Mouse (Mus musculus) heart, postnatal 14 days (tissue): ENCODE measurements around the gene Glb1. TPM values are rescaled to one million over a fixed set of nuclear protein-coding genes. Genes with fewer than 3 reads are reported as not detected.
"Not testable (repeated sequence)": the region's sequence is repeated elsewhere in the genome, so short reads cannot be mapped to it uniquely, and the experiment has no call there.

Experiments
- DNase-seq, 2 experiments: peaks; one replicate each; pipeline ENCODE4 v3.0.0; 2021 to 2022
- intact Hi-C: fragments of 180-260 bp; cut with DNase I; formaldehyde crosslinking; loops from one replicate; pipeline ENCODE4 v1.15.1; 2025
- total RNA-seq, 2 experiments: library from RNA; stranded (reverse); gene quantifications; 2 replicates each; pipeline ENCODE4 v1.2.3; 2021

The Glb1 gene
- total RNA-seq, 2 experiments from 2014 or later = 18.5 to 19.2 TPM

DNA sequence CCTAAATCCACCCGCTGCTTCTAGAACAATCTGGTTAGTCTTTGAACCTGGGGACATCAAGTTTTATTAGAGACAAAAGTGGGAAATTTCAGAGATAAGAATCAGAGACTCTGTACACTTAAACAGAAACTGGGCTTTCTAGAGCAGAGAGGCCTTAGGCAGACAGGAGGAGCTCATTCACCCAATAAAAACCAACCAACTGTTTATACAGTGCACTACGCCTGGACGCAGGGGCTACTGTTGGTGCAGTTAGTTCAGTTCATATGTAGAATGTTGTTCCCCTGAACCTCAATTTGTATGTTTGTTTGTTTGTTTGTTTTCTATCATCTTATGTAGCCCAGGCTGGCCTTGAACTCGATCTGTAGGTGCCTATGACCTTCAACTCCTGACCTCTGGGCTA lies 85.9 kb downstream of the Glb1 start:
- no peak for DNase-seq

GRCm38 (mm10) chr9:114487481-114488258 lies 86.8 kb downstream of the Glb1 start:
- intact Hi-C loops = no loop called here
- no peak for DNase-seq

More for the DNA sequence above, 85.9 kb downstream of the Glb1 start:
- intact Hi-C loops = no loop called here

- intact Hi-C loops = loop anchor here (5.0 kb wide), 1 partner anchor 174 kb away; no protein-coding TSS in a partner anchor
- DNase-seq = no peak
These were observed 95.6 kb downstream of the Glb1 start for GRCm38 (mm10) chr9:114496469-114496868.

GRCm38 (mm10) chr9:114498218-114498617 lies 97.3 kb downstream of the Glb1 start:
- intact Hi-C loops = loop anchor here (2.0 to 5.0 kb wide), 2 partner anchors 83 to 176 kb away; no protein-coding TSS in a partner anchor
- DNase-seq = peak; percentile 80 to 92

GRCm38 (mm10) chr9:114499783-114500515 lies 99.1 kb downstream of the Glb1 start:
- intact Hi-C loops = loop anchor here (2.0 to 5.0 kb wide), 3 partner anchors 81 to 178 kb away; no protein-coding TSS in a partner anchor
- peak; percentile 60 to 74 for DNase-seq

GRCm38 (mm10) chr9:114501111-114501510 lies 100.2 kb downstream of the Glb1 start:
- intact Hi-C loops = loop anchor here (2.0 kb wide), 1 partner anchor 80 kb away; no protein-coding TSS in a partner anchor
- DNase-seq = no peak

GRCm38 (mm10) chr9:114501913-114502312 lies 101.0 kb downstream of the Glb1 start:
- no peak for DNase-seq
- intact Hi-C loops = loop anchor here (2.0 kb wide), 1 partner anchor 79 kb away; no protein-coding TSS in a partner anchor

DNA sequence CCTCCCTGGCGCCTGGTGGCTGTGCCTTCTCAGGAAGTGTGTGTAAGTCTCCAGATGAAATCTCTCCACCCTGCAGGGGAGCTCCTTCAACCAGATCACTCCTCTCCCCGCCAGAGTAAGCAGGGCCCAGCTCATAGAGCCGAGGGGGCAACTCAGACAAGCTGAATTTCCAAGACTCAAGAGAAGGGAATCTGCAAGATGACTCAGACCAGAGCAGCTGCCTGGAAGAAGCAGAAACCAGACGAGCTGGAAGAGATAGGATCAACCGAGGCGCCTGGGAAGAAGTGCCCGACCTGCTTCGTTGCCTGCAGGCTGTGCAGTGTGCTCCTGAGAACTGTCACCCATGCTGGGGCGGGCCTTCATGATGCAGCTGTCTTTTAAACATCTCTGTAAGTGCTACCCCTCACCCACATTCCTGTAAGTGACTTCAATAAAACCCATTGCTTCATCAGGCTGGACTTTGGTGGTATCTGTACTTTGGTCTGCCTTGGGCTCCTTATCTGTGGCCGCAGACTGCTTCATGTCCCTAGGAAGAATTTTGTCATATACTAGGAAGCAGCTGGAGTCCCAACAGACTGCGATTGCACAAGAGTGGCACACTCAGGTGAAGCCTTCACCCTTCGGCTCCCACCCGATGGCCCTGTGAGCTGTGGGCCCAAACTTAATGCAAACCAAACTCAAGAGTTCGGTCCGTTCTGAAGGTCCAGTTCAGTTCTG lies 102.0 kb downstream of the Glb1 start:
- intact Hi-C loops = no loop called here
- DNase-seq = no peak

DNA sequence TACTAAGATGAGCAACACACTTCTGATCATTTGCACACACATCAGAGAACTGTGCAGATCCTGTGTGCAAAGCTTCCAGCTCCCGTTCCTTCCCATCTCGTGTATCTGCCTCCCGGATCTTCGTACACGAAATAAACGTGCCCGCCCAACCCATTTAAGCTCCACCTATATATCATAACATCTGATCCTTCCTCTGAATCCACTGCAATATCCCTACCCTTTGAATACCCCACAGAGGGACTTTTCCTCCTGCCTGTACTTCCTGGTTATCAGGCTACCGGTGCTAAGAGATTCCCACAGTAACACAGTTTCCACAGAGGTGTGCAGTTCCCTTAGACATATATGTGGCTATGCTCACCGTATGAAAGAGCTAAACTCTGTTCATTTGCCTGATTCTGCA lies 103.9 kb downstream of the Glb1 start, which contains the start of gene Ccr4:
Gene Ccr4, minus strand, starts transcription at position 101 of the 400 bp plus-strand sequence.
- no peak for DNase-seq
- intact Hi-C loops = no loop called here

GRCm38 (mm10) chr9:114506564-114506963 lies 105.7 kb downstream of the Glb1 start:
- no peak for DNase-seq
- intact Hi-C loops = no loop called here

GRCm38 (mm10) chr9:114507421-114507820 lies 106.5 kb downstream of the Glb1 start:
- intact Hi-C loops = no loop called here

DNA sequence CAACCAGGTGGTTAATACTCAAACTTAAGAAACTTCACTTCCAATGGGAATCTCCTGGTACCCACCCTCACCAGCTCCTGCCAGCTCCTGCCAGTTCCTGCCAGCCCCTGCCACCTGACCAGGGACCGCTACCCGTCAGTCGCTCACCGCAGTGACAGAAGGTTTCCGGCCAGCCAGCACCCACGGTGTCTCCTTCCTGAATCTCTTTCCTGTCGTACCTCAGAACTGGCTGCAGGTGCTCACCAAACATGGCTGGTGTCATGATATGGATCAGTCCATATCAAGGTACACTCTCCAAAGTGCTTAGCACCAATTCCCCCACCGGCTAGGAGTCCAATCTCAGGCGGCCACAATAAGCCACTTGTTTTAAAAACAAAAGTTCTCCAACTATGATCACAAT lies 108.9 kb downstream of the Glb1 start:
- DNase-seq = no peak
- intact Hi-C loops = no loop called here

More at GRCm38 (mm10) chr9:114507421-114507820, 106.5 kb downstream of the Glb1 start:
- DNase-seq = no peak

DNA sequence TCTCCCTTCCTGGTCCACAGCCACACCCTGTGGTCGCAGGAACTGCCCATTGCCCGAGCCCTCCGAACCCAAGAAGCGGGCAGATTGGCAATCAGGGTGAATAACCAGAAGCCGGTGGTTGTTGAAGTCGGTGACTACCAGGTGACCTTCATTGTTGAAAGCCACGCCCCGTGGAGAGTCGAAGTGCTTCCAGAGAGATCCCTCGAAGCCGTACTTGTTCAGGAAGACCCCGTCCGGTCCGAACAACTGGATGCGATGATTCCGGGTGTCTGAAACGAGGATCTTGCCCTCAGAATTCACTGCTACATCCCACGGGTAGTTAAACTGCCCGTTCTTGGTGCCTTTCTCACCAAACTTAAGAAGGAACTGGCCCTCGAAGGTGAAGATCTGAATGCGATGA lies 112.0 kb downstream of the Glb1 start:
- intact Hi-C loops = no loop called here
- no peak for DNase-seq

DNA sequence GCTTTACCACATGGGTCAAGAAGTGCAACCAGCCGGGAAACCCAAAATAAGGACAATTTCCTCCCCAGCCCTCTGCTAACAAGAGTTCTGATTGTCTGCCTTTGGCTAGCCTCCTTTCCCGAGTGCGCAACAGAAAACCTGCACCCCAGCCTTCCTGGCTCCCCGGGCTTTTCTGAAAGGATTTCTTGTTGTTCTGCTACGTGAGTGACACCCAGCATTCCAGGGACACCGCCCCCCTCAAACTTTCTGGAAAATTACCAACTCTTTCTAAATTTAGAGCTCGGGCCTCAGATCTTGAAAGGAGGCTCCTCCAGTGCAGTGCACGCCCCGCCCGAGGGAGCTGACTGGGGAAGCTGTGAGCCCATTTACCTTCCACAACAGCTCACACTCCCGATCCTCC lies 114.5 kb downstream of the Glb1 start, which contains the start of gene C130032M10Rik:
Gene C130032M10Rik, plus strand, starts transcription at position 334 of the 400 bp plus-strand sequence.
- no peak for DNase-seq

DNA sequence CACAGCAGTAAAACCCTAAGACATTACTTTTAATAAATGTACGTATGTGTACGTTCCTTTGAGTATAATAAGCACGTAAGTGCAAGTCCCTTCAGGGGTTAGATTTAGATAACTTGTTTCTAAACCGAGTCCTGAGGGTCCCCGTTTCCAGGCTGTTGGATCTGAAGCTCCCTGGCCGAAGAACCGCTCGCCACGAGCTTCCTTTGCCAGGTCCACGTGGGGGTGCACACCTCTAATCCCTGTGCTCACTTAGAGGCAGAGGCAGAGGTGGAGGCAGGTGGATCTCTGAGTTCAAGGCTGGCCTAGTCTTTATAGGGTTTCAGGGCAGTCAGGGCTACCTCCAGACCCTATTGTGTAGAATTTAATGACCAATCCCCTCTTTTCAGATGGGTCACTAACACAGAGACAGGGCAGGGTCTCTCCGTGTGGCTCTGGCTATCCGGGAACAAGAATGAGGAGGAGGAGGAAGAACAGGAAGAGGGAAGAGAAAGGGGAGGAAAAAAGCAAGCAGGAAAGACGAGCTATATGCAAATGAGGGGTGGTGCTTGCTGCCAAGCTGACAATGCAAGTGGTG lies 117.1 kb downstream of the Glb1 start:
- DNase-seq = no peak
- intact Hi-C loops = loop anchor here (5.0 kb wide), 1 partner anchor 64 kb away; no protein-coding TSS in a partner anchor

More for the DNA sequence above, 114.5 kb downstream of the Glb1 start, which contains the start of gene C130032M10Rik:
- intact Hi-C loops = loop anchor here (5.0 kb wide), 1 partner anchor 67 kb away; no protein-coding TSS in a partner anchor

DNA sequence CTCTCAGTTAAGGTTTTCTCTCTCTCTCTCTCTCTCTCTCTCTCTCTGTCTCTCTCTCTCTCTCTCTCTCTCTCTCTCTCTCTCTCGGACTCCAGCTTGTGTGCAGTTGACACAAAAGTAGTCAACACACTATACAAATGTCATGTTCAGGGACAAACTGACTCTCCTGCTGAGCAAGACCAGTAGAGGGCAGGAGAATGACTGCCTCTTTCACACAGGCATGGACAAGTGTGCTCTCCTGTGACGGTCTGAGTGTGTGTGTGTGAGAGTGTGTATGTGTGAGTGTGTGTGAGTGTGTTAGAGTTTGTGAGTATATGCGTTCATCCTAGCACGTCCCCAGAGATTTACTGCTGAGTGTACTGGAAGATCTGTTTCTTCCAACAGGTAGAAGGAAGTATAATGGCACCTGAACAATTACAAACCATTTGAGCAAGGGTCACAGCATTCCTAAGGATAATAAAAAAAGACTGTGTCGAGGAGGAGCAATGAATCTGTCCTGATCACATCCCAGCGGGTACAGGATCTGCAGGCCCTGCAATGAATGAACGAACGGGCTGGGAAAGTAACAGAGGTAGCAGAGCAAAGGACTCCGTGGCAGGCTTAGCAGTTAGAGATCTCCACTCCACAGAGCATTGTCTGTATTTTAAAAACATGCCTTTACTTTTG lies 118.1 kb downstream of the Glb1 start:
- DNase-seq = no peak
- intact Hi-C loops = loop anchor here (5.0 kb wide), 1 partner anchor 63 kb away; no protein-coding TSS in a partner anchor

- intact Hi-C loops, DNase-seq: not testable (repeated sequence)
These were observed 119.7 kb downstream of the Glb1 start for GRCm38 (mm10) chr9:114520529-114520928.

- DNase-seq = no peak
- intact Hi-C loops = no loop called here
These were observed 121.2 kb downstream of the Glb1 start for GRCm38 (mm10) chr9:114522041-114522440.

GRCm38 (mm10) chr9:114522501-114522900 lies 121.6 kb downstream of the Glb1 start:
- DNase-seq = no peak
- intact Hi-C loops = no loop called here
